Mouse (Mus musculus): ENCODE measurements around the gene Myo18a. TPM values are rescaled to one million over a fixed set of nuclear protein-coding genes. Genes with fewer than 3 reads are reported as not detected.
A peak's percentile ranks its signal among the peaks of the same experiment; 100 is the strongest.

Gene Myo18a
- polyA plus RNA-seq, 1 experiment from 2014 or later = 22.3 TPM

DNA sequence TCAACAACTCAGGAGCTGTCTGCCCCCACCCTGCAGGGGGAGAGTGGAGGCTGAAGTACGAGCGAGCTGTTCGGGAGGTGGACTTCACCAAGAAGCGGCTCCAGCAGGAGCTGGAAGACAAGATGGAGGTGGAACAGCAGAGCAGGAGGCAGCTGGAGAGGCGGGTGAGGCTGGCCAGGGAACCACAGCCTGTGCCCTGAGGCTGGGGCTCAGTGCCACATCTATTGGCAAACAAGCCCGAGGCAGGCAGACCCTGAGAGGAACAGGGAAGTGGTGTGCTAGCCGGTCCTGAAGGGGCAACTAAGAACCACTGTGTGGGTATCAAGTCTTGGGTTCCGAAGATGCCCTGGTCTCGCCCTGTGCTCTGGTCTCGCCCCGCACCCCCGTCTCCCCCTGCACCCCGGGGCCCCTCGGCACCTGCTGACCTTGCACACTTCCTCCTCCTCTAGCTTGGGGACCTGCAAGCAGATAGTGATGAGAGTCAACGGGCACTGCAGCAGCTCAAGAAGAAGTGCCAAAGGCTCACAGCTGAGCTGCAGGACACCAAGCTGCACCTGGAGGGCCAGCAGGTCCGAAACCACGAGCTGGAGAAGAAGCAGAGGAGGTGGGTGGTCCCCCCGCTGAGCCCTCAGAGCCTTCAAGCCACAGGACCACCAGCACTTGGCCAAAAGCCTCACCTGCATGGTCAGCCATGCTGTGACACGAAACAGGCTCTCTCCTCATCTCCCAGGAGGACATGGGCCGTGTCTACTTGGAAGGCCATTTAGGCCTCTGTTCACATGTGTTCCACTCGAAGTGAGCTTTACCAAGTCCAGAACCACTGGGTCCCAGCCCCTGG, 80.2 kb downstream of the Myo18a start:
- peaks cover 38% of the 10 kb centered on the region for H3K36me3 ChIP-seq (ENCODE audit: control insufficient read depth, insufficient read depth, low read length)
- no peak for ATAC-seq (ENCODE audit: insufficient number of reproducible peaks, insufficient read depth, low FRiP score, low read depth)

DNA sequence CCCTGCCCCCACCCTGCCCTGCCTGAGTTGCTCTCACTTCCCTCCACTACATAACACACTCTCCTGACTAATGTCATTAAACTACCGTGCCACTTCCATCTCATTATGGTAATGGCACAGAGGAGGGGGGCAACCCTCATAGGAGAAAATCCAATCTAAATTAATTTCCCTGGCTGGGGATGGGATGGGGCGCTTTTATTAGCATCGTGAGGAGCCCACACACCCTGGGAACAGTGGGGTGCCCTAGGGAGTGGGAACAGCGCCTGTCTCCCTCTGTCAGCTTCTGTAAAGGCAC, 80.8 kb downstream of the Myo18a start:
- H3K9me3 ChIP-seq (ENCODE audit: control insufficient read depth, low read depth, low read length) = no peaks in the 10 kb centered on the region
- H3K4me3 ChIP-seq (ENCODE audit: low read depth, low read length) = no peak overlapping the region
- WGBS = 74% methylated on average over 4 of the region's 4 CpGs
- H3K36me3 ChIP-seq (ENCODE audit: control insufficient read depth, insufficient read depth, low read length) = peaks cover 38% of the 10 kb centered on the region
- no peaks in the 10 kb centered on the region for H3K27me3 ChIP-seq (ENCODE audit: control insufficient read depth, insufficient read depth, low read length)
- H3K9ac ChIP-seq (replicated peaks; ENCODE audit: low read depth, low read length) = no peak overlapping the region
- H3K4me2 ChIP-seq (replicated peaks; ENCODE audit: low read depth, low read length) = no peak overlapping the region
- peaks cover 5% of the 10 kb centered on the region; the same call in 1 of the 2 replicates for H3K4me1 ChIP-seq (ENCODE audit: control insufficient read depth, insufficient read depth, low read length)
- ATAC-seq (ENCODE audit: insufficient number of reproducible peaks, insufficient read depth, low FRiP score, low read depth) = no peak
- H3K27ac ChIP-seq (ENCODE audit: low read length) = no peak overlapping the region

More for the DNA sequence above, 80.2 kb downstream of the Myo18a start:
- no peak overlapping the region for H3K4me3 ChIP-seq (ENCODE audit: low read depth, low read length)
- no peak overlapping the region for H3K27ac ChIP-seq (ENCODE audit: low read length)
- H3K9ac ChIP-seq (replicated peaks; ENCODE audit: low read depth, low read length) = no peak overlapping the region
- H3K9me3 ChIP-seq (ENCODE audit: control insufficient read depth, low read depth, low read length) = no peaks in the 10 kb centered on the region
- H3K4me2 ChIP-seq (replicated peaks; ENCODE audit: low read depth, low read length) = no peak overlapping the region
- H3K27me3 ChIP-seq (ENCODE audit: control insufficient read depth, insufficient read depth, low read length) = no peaks in the 10 kb centered on the region
- 86% methylated on average over 21 of the region's 21 CpGs for WGBS
- H3K4me1 ChIP-seq (ENCODE audit: control insufficient read depth, insufficient read depth, low read length) = peaks cover 5% of the 10 kb centered on the region; the same call in 1 of the 2 replicates

DNA sequence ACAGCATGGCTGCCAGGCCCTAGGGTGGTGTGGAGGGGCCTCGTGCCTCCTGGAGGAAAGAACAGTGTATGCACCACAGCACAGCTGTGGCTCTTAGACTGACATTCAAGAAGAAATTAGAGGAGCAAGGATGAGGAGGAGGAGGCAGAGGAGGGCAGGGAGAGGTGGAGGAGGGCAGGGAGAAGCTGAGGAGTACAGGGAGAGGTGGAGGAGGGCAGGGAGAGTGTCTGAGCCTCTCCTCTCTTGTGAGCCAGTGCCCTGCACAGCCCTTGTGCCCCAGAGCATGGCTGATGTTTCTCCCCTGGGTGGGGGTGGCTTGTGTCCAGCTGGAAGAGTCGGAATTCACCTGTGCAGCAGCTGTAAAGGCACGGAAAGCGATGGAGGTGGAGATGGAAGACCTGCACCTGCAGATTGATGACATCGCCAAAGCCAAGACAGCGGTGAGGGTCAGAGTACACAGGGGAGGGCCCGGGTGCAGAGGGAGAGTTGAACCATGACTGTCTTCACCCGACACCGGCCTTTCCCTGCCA, 84.6 kb downstream of the Myo18a start:
- WGBS = 38% methylated on average over 9 of the region's 9 CpGs
- Histone ChIP-seq H3K9ac (replicated peaks; ENCODE audit: low read depth, low read length) (no peak overlapping the region), H3K4me1 (ENCODE audit: control insufficient read depth, insufficient read depth, low read length) (peaks cover 2% of the 10 kb centered on the region; the same call in 1 of the 2 replicates), H3K4me2 (replicated peaks; ENCODE audit: low read depth, low read length) (no peak overlapping the region), H3K27me3 (ENCODE audit: control insufficient read depth, insufficient read depth, low read length) (no peaks in the 10 kb centered on the region), H3K9me3 (ENCODE audit: control insufficient read depth, low read depth, low read length) (no peaks in the 10 kb centered on the region), H3K27ac (ENCODE audit: low read length) (no peak overlapping the region), H3K4me3 (ENCODE audit: low read depth, low read length) (no peak overlapping the region), H3K36me3 (ENCODE audit: control insufficient read depth, insufficient read depth, low read length) (peaks cover 39% of the 10 kb centered on the region)
- ATAC-seq (ENCODE audit: insufficient number of reproducible peaks, insufficient read depth, low FRiP score, low read depth) = peak; percentile 33; the same call in 1 of the 2 replicates

DNA sequence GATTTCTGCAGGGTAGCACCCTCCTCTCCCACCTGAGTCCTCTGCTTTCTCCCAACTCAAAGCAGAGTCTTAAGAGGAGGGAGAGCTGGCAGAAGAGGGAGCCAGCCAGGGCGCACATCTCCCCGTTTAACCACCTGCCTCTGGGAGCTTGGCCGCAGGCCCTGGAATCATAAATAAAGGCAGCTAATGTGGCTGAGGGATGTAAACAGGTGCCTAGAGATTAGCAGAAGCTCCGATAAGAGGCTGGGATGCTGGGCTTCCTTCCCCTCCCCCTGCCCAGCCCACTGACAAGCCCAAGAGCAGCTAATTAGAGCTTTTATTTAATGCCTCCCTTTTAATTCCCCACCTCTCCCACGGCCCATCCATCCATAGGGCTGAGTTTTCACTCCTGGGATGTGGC, 85.1 kb downstream of the Myo18a start:
- no peak overlapping the region for H3K4me3 ChIP-seq (ENCODE audit: low read depth, low read length)
- no peak overlapping the region for H3K4me2 ChIP-seq (replicated peaks; ENCODE audit: low read depth, low read length)
- no peaks in the 10 kb centered on the region for H3K27me3 ChIP-seq (ENCODE audit: control insufficient read depth, insufficient read depth, low read length)
- H3K27ac ChIP-seq (ENCODE audit: low read length) = no peak overlapping the region
- 28% methylated on average over 5 of the region's 5 CpGs for WGBS
- H3K9ac ChIP-seq (replicated peaks; ENCODE audit: low read depth, low read length) = no peak overlapping the region
- no peaks in the 10 kb centered on the region for H3K9me3 ChIP-seq (ENCODE audit: control insufficient read depth, low read depth, low read length)
- peaks cover 37% of the 10 kb centered on the region for H3K36me3 ChIP-seq (ENCODE audit: control insufficient read depth, insufficient read depth, low read length)
- no peak; the same call in 1 of the 2 replicates for ATAC-seq (ENCODE audit: insufficient number of reproducible peaks, insufficient read depth, low FRiP score, low read depth)
- H3K4me1 ChIP-seq (ENCODE audit: control insufficient read depth, insufficient read depth, low read length) = peaks cover 2% of the 10 kb centered on the region; the same call in 1 of the 2 replicates

DNA sequence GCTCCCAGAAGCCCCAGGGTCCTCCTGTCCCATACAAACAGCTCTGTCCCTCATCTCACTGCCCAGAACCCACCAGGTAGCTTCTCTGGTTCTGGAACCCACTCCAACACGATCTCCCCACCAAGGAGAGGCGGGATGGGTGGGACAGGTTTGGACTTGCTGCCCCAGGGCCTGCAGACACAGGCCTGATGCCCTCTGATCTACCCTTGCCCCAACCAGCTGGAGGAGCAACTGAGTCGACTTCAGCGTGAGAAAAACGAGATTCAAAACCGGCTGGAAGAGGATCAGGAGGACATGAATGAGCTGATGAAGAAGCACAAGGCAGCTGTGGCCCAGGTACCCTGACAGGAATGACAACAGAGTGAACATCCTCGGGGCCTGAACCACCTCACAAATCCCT, 86.1 kb downstream of the Myo18a start:
- Histone ChIP-seq H3K9me3 (ENCODE audit: control insufficient read depth, low read depth, low read length) (no peaks in the 10 kb centered on the region), H3K27me3 (ENCODE audit: control insufficient read depth, insufficient read depth, low read length) (no peaks in the 10 kb centered on the region), H3K36me3 (ENCODE audit: control insufficient read depth, insufficient read depth, low read length) (peaks cover 33% of the 10 kb centered on the region), H3K4me2 (replicated peaks; ENCODE audit: low read depth, low read length) (no peak overlapping the region), H3K4me3 (ENCODE audit: low read depth, low read length) (no peak overlapping the region), H3K4me1 (ENCODE audit: control insufficient read depth, insufficient read depth, low read length) (peaks cover 2% of the 10 kb centered on the region; the same call in 1 of the 2 replicates), H3K27ac (ENCODE audit: low read length) (no peak overlapping the region), H3K9ac (replicated peaks; ENCODE audit: low read depth, low read length) (no peak overlapping the region)
- no peak for ATAC-seq (ENCODE audit: insufficient number of reproducible peaks, insufficient read depth, low FRiP score, low read depth)
- 72% methylated on average over 7 of the region's 7 CpGs for WGBS

DNA sequence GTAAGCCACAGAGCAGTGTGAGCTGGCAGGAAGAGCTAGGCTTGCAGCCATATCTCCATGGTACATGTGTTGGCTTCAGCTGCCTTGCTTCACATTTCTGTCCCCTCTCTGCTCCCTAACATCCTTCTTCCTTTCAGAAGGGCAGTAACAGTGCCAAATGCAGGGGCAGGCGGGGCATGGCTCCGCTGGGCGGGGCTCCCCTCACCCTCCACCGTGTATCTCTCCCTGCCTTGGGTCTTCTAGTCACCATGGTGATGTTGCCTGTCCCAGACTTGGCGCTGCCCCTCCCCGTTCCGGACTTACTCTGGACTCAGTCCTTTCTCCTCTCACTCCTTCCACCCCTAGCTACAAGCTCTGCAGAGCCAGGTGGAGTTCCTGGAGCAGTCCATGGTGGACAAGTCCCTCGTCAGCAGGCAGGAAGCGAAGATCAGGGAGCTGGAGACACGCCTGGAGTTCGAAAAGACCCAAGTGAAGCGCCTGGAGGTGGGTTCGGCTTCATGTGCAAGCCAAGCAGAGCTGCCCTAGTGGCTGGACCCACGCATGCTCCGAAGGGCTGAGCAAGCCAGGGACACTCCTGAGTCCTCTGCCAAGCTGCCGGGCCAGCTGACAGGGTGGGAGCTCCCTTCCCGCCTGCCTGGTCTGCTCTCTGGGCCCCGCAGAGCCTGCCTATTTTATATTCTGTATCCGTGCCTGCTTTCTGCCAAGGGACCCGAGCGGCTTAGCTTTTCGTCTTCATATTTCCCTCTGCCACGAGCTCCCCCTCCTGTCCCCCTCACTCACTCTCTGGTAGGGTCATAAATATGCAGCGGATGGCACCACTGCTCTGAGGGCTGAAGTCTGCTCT, 87.6 kb downstream of the Myo18a start:
- 47% methylated on average over 24 of the region's 24 CpGs for WGBS
- no peak overlapping the region for H3K27ac ChIP-seq (ENCODE audit: low read length)
- H3K36me3 ChIP-seq (ENCODE audit: control insufficient read depth, insufficient read depth, low read length) = peaks cover 31% of the 10 kb centered on the region
- no peaks in the 10 kb centered on the region for H3K27me3 ChIP-seq (ENCODE audit: control insufficient read depth, insufficient read depth, low read length)
- H3K9me3 ChIP-seq (ENCODE audit: control insufficient read depth, low read depth, low read length) = no peaks in the 10 kb centered on the region
- no peak overlapping the region for H3K4me2 ChIP-seq (replicated peaks; ENCODE audit: low read depth, low read length)
- peaks cover 2% of the 10 kb centered on the region for H3K4me1 ChIP-seq (ENCODE audit: control insufficient read depth, insufficient read depth, low read length)
- H3K4me3 ChIP-seq (ENCODE audit: low read depth, low read length) = no peak overlapping the region
- H3K9ac ChIP-seq (replicated peaks; ENCODE audit: low read depth, low read length) = no peak overlapping the region
- no peak for ATAC-seq (ENCODE audit: insufficient number of reproducible peaks, insufficient read depth, low FRiP score, low read depth)

DNA sequence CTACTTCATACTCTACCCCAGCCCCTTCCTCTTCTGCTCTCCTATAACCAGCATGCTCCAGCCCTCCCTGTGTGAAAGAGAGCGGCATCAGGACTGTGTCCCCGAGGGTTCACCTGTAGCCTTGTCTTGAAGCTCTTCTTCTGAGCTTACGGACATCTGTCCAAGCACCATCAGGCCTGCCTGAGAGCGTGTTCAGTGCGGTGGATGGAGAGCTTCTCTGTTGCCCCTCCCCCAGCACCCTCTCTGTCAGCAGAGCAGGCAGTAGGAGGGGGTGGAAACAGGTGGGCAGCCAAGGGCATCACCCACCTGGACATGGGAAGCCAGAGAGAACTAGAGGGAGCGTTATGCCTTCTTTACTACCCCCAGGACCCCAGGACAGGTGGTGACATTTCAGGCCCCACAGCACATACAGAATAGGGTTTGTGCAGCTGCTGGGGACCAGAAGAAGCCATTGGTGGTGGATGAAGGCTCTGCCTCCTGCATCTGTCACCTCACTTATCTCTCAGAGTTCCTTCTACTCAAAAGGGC, 88.5 kb downstream of the Myo18a start:
- ATAC-seq (ENCODE audit: insufficient number of reproducible peaks, insufficient read depth, low FRiP score, low read depth) = no peak
- H3K9me3 ChIP-seq (ENCODE audit: control insufficient read depth, low read depth, low read length) = no peaks in the 10 kb centered on the region
- H3K27me3 ChIP-seq (ENCODE audit: control insufficient read depth, insufficient read depth, low read length) = no peaks in the 10 kb centered on the region
- H3K36me3 ChIP-seq (ENCODE audit: control insufficient read depth, insufficient read depth, low read length) = peaks cover 23% of the 10 kb centered on the region
- no peak overlapping the region for H3K27ac ChIP-seq (ENCODE audit: low read length)
- H3K4me2 ChIP-seq (replicated peaks; ENCODE audit: low read depth, low read length) = no peak overlapping the region
- no peak overlapping the region for H3K9ac ChIP-seq (replicated peaks; ENCODE audit: low read depth, low read length)
- peaks cover 2% of the 10 kb centered on the region for H3K4me1 ChIP-seq (ENCODE audit: control insufficient read depth, insufficient read depth, low read length)
- 78% methylated on average over 6 of the region's 6 CpGs for WGBS
- H3K4me3 ChIP-seq (ENCODE audit: low read depth, low read length) = no peak overlapping the region

DNA sequence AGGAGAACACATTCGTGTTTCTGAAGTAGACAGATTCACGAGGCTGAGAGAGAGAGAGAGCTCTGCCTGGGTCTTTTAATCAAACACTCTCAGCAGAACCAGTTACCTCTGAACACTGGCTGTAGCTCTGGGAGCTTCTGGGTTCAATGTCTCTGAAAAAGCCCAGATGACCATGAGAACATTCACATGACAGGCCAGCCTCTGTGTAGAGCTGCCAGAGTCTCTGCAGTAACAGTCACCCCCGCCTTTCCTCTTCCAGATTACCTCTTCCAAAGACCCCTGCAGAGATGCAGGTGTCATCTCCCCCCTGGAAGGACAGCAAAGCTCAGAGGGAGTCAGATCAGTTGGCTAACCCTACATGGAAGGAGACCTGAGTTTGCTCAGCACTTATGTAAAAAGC, 89.1 kb downstream of the Myo18a start:
- Histone ChIP-seq H3K27ac (ENCODE audit: low read length) (no peak overlapping the region), H3K9me3 (ENCODE audit: control insufficient read depth, low read depth, low read length) (no peaks in the 10 kb centered on the region), H3K4me3 (ENCODE audit: low read depth, low read length) (no peak overlapping the region), H3K4me2 (replicated peaks; ENCODE audit: low read depth, low read length) (no peak overlapping the region), H3K27me3 (ENCODE audit: control insufficient read depth, insufficient read depth, low read length) (no peaks in the 10 kb centered on the region), H3K36me3 (ENCODE audit: control insufficient read depth, insufficient read depth, low read length) (peaks cover 17% of the 10 kb centered on the region), H3K4me1 (ENCODE audit: control insufficient read depth, insufficient read depth, low read length) (peaks cover 2% of the 10 kb centered on the region), H3K9ac (replicated peaks; ENCODE audit: low read depth, low read length) (no peak overlapping the region)
- WGBS = 62% methylated on average over 3 of the region's 3 CpGs
- no peak for ATAC-seq (ENCODE audit: insufficient number of reproducible peaks, insufficient read depth, low FRiP score, low read depth)

Measured in stomach, embryonic 14.5 days (tissue).